Mouse (Mus musculus): ENCODE results near the gene Fndc3b.

Gene Fndc3b

DNA sequence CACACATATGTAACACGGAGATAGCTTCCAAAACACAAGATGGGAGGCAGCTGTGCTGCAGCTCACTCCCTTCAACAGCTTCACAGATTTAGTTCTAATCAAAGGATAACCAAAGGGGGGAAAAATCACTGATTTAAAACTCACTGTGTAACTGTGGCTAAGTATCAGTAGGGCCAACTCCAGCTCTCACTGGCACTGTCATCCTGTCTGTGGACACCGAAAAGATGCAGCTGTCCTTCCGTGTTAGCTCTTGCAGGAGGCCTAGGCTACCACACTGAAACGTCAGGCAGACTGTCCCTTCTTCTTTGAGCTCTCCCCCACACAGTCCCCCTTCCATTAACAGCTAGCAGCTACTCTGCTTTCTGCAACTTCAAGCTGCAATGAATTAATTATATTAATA is 89.9 kb downstream of the Fndc3b start:
- in situ Hi-C loops (cut with MseI, MboI), result no loop called here

DNA sequence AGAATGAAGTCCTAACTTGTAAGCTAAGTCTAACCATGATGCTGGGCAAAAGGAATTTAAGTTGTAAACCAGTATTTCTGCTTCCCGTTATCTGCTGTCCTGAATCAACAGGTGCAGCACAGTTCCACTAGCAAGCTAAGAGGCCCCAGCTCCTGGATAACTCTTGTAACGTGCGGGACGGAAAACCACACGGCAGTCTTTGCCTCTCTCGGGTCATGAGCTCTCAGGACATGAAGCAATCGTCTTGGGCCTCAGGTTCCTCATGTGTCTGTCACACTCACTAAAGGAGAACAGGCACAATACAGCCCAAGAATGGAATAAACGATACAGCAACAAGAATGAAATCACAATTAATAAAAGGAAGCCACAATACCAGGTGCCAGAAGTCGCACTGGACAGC is 93.4 kb downstream of the Fndc3b start:
- in situ Hi-C loops (cut with MseI, MboI), result no loop called here

DNA sequence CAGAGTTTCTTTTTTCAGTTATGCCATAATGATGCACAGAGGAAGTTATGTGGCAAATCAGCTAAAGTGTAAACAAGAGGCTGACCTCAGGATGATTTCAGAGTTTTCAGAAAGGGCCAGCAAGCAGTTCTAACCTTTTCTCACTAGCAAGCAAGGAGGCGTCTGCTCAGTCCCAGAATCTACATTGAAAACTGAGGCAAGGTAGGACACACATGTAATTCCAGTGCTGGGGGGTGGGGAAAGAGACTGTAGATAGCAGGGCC is 93.9 kb downstream of the Fndc3b start:
- in situ Hi-C loops (cut with MseI, MboI), result no loop called here

DNA sequence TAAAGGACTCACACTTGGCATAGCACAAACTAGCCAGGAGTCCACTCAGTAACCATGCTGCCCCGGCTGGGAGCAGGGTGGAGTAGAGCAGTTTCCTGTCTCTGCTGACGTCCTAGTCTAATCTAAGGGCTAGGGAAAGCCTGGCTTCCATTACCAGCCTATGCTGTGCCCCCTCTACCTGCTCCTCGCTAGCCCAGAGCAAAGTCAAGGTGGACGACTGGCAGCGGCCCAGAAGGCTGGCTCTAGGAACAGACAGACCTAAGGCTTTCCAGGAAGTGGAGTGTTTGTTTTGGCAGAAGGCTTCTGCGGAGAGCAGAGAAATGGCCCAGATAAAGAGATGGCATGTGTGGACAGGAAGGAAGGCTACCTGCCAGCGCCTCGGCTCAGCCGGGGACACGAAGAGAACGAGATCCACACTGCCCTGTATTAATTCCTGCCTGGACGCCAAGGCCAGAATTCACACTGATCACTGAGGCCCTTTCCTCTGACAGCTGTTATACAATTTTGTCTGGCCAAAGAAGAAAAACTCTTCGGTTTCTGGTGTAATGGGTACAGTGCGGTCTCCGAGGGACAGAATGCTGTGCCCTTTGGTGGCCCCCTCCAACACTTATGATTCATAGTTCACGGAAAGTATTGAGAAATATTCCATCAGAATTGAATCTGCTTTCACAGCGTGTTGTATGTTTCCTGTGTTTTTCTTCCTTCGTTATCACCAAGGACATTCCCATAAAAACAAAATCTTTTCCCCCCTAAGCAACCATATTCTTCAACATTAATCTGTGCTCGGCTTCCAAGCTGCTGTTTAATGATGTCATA is 94.5 kb downstream of the Fndc3b start:
- in situ Hi-C loops (cut with MseI, MboI), result no loop called here

DNA sequence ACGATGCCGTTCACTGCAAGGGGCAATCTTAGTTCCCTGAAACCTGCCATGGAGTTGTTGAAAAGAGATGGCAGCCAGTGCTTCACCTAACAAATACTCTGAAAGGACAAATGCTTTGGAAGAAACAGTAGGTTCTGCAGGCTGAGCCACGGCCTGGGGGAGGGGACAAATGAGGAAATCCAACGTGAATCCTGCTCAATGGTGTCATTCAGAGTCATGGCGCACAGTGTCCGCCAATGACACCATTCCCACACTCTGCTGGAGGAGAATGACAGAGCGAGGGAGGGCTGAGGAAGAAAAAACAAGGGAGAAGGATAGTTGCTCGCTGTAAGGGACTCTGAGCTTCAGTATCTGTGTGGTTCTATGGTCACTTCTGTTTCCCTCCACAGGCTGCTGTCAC is 95.6 kb downstream of the Fndc3b start:
- in situ Hi-C loops (cut with MseI, MboI), result no loop called here

DNA sequence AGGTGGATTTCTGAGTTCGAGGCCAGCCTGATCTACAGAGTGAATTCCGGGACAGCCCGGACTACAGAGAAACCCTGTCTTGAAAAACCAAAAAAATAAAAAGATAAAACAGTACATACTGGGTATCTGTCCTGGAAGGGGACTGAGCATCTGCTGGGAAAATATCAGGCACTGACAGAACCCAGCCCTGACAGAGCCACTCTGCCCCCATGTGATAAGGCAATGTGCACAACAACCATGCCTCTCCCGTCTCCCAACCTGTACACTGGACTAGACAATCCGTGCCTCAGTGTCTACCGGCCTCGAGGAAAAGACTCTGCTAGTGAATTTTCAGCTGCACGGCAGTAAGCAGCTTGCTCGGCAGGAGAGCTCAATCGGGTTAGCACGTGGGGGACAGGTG is 97.3 kb downstream of the Fndc3b start:
- in situ Hi-C loops (cut with MseI, MboI), result no loop called here

DNA sequence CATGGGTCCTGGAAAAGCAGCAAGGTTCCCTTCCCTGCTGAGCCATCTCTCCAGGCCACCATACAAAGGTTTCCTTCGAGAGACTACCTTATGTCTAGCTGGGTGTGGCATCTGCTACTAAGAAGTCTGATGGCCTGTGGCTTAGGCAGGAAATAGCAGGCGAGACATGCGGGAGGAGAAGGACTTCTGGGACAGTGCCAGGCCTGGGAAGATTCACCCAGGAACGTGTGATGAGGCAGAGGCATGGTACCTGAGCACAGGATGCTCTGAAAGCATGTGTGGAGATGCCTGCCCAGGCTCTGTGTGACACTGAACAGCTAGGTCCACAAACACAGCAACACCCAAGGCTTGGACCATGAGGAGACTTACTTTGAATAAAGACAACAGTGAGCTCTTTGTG is 98.1 kb downstream of the Fndc3b start:
- in situ Hi-C loops (cut with MseI, MboI), result no loop called here

DNA sequence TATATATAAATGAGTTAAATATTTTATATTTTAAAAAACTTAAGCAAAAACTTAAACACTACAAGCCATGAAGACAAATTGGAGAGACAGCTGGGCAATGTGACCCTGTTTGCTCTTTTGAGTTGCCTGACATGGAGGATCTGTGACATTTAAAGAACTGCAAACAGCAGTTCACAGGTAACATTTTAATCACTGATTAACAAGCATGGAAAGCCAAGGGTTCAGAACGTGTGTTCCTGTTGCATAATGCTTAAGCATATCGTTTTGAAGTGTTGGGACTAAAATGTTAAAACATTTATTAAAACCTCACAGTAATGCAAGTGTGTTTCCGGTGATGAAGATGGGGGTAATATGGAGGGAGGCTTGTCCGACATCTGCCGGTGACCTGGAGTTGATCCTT is 99.1 kb downstream of the Fndc3b start:
- in situ Hi-C loops (cut with MseI, MboI), result no loop called here

DNA sequence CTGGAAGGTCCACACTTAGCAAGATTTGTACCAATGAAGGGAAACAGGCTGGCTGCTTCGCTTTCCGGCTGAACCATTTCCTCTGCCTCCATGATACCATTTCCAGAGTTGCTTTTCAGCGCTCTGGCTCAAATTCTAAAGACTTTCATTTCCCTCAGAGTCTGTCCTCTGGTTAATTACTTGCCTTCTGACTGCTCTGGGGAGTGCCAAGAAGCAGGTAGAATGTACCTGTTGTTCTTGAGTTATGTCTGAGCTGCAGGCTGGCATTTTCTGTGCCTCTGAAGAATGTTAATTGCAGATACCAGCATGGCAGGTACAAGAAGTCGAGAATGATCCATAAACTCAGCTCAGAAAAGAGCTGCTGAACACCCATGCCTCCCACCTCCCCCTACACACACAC is 100.6 kb downstream of the Fndc3b start:
- in situ Hi-C loops (cut with MseI, MboI), result no loop called here

DNA sequence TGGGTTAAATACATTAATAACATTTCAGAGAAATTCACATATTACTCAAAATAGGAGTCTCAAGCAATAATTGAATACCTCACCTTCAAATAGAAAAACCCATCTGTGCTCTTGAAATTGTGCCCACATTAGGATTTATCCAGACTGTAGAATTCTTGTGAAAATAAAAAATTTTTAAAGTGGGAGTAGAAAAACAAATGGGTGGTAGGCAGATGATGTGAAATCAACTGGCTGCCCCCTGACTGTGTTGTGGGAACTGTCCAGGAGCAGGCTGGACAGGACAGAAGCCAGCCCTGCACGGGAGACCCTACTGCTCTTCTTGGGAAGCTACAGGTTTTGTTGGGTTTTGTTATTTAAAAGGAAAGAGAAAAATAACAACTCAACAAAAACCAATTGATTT is 101.0 kb downstream of the Fndc3b start:
- in situ Hi-C loops (cut with MseI, MboI), result no loop called here

DNA sequence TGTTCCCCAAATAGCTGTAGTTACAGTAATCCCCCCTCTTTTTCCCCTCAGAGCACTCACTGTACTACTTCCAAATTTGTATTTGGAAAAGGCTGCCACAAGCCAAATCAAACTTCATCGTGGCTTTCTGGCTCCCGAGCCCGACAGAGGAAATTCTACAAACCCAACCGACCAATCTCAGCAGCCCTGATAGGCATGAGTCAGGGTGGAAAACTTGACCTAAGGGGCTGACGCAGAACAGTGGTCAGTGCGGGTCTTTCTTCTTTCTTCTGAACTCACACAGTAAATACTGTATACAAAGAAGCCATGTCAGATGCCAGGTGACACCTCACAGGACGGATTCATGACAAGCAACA is 103.3 kb downstream of the Fndc3b start:
- in situ Hi-C loops (cut with MseI, MboI), result no loop called here

DNA sequence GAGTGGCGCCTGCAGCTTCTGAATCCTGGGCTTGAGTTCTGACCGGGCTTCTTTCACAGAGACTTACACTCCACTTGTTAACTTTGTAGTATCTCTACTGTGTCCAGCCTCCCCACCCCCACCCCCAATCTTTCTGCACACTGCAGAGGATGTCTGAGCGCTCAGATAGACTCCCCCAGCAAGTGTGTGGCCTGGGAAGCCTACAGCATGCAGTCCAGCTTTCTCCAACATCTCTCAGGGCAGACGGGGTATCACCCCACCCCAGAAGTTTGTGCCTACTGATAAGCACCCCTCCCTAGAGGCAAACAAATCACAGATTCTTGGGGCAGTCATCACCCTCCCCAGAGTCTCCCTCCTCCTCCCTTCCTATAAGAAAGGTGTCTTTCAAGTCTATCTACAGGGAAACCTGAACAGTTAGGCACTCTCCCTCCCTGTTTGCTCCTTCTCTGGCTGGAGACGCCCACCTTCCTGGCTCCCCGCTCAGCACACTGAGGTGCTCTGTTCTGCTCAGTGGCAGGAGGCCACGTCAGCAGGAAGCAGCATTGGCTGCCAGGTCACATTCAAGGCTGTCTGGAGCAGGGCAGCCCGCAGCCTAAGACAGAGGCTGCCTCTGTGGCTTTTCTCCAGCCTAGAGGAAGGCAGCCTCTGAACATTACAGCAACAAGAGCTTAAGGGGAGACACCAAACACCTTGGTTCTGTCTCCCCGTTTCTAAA is 103.9 kb downstream of the Fndc3b start:
- in situ Hi-C loops (cut with MseI, MboI), result no loop called here

DNA sequence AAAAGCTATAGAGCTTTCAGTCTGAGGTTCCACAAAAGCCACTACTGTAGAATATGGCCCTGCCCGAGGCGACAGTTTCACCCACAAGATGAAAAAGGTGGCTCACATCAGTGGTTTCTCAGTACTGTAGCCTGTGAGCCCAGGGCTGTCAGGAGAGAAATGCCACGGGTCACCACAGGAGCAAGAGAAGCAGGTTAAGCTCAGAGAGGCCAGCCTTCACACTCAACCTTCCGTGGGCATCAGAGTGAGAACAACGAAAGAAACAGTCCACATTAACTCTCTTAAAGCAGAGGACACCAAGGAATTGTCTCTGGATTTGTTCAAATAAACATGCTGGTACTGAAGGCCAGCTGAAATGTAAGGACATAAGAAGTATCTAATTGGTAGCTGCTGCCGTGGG is 104.5 kb downstream of the Fndc3b start:
- in situ Hi-C loops (cut with MseI, MboI), result no loop called here

DNA sequence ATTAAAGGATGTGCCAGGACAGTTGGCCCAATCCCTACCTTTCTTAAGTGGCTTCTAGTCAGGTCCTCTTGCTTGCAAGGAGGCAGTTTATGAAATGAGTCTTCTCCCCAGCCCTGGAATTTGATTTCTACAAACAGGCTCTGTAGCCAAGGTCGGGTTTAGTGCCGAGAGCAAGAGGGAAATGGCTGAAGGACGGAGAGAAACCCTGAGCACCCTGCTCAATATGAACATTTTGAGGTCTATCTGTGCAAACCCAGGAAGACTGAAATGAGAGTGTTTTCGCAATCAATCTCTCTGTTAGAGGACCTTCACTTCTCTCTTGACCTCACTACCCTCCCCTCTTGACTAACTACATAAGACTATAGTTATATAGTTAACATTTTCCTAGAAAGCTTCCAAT is 105.5 kb downstream of the Fndc3b start:
- in situ Hi-C loops (cut with MseI, MboI), result no loop called here

DNA sequence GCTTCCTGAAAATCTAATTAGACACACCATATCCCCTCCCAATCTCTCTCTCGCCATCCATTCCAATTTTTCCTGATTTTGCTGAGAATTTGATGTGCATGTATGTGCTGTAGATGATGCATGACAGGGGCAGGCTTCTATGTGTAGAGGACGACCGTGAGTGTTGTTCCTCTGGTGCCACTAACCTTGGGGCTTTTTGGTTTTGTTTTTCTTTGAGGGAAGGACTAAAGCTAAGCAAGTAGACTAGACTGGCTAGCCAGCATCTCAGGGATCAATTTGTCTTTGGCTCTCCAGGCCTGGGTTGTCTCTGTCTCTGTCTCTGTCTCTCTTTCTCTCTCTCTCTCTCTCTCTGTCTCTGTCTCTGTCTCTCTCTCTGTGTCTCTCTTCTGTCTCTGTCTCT is 106.0 kb downstream of the Fndc3b start:
- in situ Hi-C loops (cut with MseI, MboI), result no loop called here

DNA sequence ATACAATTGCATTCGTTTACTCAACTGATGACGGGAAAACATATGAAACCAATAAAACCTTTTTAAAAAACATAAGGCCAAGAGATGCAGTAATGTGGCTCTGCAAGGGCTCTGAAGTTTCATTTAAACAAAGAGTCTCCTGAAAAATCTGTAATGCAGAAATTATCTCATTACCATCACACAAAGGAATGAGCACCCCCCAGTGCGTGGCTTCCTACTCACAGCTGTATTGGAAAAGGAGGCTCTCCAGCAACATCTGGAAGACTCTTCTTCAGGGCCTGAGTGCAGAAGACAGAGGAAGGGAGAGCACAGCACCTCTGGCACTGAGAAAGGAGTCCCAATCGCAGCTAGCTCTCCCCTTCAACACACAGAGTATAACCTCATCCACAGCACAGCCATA is 106.5 kb downstream of the Fndc3b start:
- in situ Hi-C loops (cut with MseI, MboI), result no loop called here

DNA sequence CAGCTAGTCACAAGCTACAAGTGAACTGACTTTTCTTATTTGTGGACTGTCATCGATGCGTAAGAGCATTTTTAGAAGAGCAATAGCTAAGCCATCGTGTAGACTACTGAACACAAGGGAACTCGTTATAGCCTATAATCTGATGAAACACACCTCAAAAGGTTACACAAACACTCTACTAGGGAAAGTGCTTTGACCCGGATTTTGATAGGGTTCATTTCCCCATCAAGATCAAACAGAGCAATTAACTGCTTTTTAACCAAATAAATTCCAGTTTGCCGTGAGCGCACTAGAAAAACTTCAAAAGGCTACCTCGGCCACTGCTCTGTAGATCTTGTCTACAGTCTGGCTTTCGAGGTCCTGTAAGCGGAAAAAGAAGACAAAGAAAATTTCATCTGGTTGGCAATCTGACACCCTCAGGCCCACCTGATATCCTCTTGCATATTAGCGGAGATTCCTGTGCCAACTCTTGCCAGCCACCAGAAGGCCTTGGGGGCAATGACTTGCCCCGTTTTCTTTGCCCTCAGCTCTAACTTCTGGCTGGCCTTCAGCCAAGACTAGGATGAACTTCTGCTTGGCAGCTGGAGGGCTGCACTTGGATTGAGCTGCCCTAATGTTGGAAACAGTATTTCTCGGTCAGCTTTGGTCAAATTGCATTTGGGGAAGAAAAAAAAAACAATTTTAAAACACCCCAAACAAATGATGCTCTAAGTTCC is 107.0 kb downstream of the Fndc3b start:
- in situ Hi-C loops (cut with MseI, MboI), result no loop called here

DNA sequence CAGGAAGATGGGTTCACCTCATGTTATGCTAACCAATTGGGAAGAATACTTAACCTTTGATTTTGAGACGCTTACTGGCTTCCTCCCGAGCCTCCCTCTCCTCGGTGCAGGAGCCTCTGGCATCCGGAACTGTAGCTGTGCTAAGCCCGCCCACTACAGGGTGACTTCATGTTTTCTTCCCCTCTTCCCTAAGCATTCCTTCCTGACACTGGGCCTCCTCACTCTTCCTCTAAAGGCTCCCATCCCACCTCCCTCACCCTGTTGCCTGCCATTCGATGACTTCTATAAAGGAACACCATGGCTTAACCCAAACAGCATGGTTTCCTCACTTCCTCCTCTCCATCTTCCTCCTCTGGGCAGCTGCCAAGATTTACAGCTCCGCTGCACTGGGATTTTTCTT is 110.5 kb downstream of the Fndc3b start:
- in situ Hi-C loops (cut with MseI, MboI), result no loop called here

DNA sequence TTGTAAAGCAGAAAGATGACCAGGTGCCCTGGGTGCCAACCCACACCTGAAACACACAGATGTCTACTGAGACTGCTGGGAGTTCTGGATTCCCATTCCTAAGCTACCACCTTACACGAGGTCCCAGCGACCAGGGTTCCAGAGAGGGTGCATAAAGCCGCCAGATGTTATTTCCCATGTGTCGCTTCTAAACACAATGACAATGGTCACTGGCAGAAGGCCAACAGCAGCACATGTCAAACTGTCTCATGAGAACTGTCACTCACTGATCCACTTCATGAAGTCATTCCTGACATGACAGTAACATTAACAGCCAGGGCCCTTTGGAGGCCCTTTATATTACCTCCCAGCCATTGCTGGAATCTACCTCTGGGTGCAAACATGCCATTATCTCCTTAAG is 110.9 kb downstream of the Fndc3b start:
- in situ Hi-C loops (cut with MseI, MboI), result no loop called here

DNA sequence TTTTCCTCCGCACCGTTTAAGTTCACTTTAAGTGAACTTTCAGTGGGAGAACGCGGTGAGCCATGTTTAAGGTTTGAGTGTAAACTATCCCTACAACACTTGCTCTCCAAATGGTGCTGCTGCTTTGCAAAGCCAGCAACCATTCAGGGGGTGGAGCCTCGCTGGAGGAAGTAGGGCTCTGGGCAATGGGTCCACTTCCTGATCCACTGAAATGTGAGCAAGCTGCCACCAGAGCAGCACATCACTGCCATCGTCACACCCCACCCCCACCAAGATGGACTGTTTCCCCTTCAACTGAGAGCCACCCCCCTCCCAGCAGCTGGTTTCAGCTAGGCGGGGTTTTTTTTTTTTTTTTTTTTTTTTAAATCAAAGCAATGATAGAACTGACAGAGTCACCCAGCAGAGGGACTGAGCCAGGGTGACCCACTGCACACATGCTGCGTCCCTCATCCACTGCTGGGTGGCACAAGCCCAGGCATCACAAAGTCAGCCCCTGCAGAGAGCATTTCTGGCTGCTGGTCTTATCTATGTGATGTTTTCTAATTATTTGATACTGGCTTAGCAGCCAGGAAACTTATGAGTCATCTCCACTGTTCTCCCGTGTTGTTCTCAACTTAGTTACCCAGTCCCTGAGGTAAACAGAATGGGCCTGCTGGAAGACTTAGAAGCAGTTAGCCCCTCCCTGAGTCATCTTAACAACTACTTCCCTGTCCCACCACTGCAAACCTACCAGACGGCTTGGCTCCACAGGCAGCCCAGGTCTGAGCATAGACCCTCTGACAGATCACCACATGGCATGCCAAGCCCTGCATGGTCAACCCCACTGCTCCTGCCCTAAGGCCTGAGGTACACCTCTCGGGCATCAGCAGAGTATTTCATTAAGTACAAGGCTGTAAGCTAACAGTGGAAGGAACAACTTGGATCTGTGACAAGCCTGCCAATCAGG is 112.4 kb downstream of the Fndc3b start:
- in situ Hi-C loops (cut with MseI, MboI), result no loop called here

DNA sequence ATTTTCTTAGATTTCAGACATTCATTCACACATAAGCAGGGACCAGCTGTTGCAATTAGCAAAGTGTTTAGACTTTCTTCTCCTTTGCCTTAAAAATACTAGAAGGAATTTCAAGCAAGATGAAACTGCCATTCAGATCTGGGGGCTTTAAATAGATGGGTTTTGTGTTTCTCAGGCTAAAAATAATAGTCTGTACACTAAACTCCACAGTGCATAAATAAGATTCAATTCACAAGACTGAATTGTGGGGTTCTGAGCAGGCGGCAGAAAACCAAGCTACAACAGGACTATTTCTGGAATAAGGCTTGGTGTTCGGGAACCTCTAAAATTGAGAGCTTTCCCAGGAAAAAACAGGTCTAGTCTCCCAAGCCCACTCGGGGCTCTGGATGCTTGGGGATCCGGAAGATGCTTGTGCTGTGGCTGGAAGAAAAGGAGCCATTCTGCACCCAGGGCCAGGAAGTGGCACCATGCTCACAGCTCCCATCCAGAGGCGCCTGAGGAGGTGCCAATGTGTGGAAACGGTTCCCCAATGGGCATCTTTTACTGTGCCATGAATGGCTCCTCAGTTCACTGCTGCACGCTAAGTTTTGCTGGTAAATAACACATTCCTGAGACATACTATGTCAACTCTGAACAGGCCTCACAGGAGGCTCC is 117.5 kb downstream of the Fndc3b start:
- in situ Hi-C loops (cut with MseI, MboI), result no loop called here
